Mouse (Mus musculus) gastrocnemius, postnatal 14 days (tissue): ENCODE results near the gene Car11. TPM values are rescaled to one million over a fixed set of nuclear protein-coding genes. Genes with fewer than 3 reads are reported as not detected.

ENCODE experiments used
- DNase-seq: peaks from one replicate; pipeline ENCODE4 v3.0.0; 2021; ENCODE audit warnings: mixed read lengths
- intact Hi-C: fragments of 180-260 bp; cut with DNase I; formaldehyde crosslinking; loops from one replicate; pipeline ENCODE4 v1.15.1; 2025; ENCODE audit warnings: low total_unique reads
- total RNA-seq, 2 experiments: library from RNA; stranded (reverse); gene quantifications; 2 replicates each; pipeline ENCODE4 v1.2.3; 2021

Gene Car11
- total RNA-seq, 2 experiments from 2014 or later = 4.5 to 4.6 TPM

- DNase-seq = no peak
- intact Hi-C loops = no loop called here
Observed at GRCm38 (mm10) chr7:45686841-45687240, 12.8 kb upstream of the Car11 start.

- no peak for DNase-seq
- intact Hi-C loops = no loop called here
Observed at GRCm38 (mm10) chr7:45689099-45689498, 10.5 kb upstream of the Car11 start.

GRCm38 (mm10) chr7:45689800-45690199, 9.8 kb upstream of the Car11 start:
- DNase-seq = no peak
- intact Hi-C loops = loop anchor here (5.0 kb wide), 1 partner anchor 32 kb away; no protein-coding TSS in a partner anchor

GRCm38 (mm10) chr7:45692364-45692763, 7.3 kb upstream of the Car11 start:
- DNase-seq = no peak
- intact Hi-C loops = loop anchor here (5.0 kb wide), 1 partner anchor 35 kb away; no protein-coding TSS in a partner anchor

GRCm38 (mm10) chr7:45693921-45694591, 5.6 kb upstream of the Car11 start, which contains the start of gene Sec1:
Gene Sec1 (minus strand): TSS chr7:45694402.
- intact Hi-C loops = loop anchor here (5.0 kb wide), 1 partner anchor 37 kb away; no protein-coding TSS in a partner anchor
- DNase-seq = peak; percentile 9

GRCm38 (mm10) chr7:45695098-45695497, 4.5 kb upstream of the Car11 start:
- DNase-seq = peak; percentile 2
- intact Hi-C loops = no loop called here

- intact Hi-C loops = no loop called here
- no peak for DNase-seq
Observed at GRCm38 (mm10) chr7:45697894-45698293, 1.7 kb upstream of the Car11 start.

GRCm38 (mm10) chr7:45700301-45701015, 815 bp downstream of the Car11 start:
- intact Hi-C loops = no loop called here
- peak; percentile 76 for DNase-seq

- no peak for DNase-seq
- intact Hi-C loops = no loop called here
Observed at GRCm38 (mm10) chr7:45701072-45701471, 1.4 kb downstream of the Car11 start.

GRCm38 (mm10) chr7:45701607-45702006, 2.0 kb downstream of the Car11 start:
- intact Hi-C loops = no loop called here
- no peak for DNase-seq

- intact Hi-C loops = no loop called here
- no peak for DNase-seq
Observed at GRCm38 (mm10) chr7:45702316-45702715, 2.7 kb downstream of the Car11 start.

- intact Hi-C loops = no loop called here
- DNase-seq = no peak
Observed at GRCm38 (mm10) chr7:45702809-45703520, 3.3 kb downstream of the Car11 start.

GRCm38 (mm10) chr7:45703521-45704033, 3.9 kb downstream of the Car11 start:
- no peak for DNase-seq
- intact Hi-C loops = no loop called here

- intact Hi-C loops = no loop called here
Observed at GRCm38 (mm10) chr7:45704046-45704559, 4.5 kb downstream of the Car11 start.

GRCm38 (mm10) chr7:45704730-45705442, 5.2 kb downstream of the Car11 start, which contains the start of gene Dbp:
Gene Dbp (plus strand): TSS chr7:45705088.
- intact Hi-C loops = no loop called here
- peak; percentile 99 for DNase-seq

More at GRCm38 (mm10) chr7:45704046-45704559, 4.5 kb downstream of the Car11 start:
- DNase-seq = no peak

GRCm38 (mm10) chr7:45705443-45705864, 5.8 kb downstream of the Car11 start:
- intact Hi-C loops = no loop called here
- DNase-seq = no peak

GRCm38 (mm10) chr7:45705873-45706281, 6.2 kb downstream of the Car11 start:
- intact Hi-C loops = no loop called here
- DNase-seq = peak; percentile 91

GRCm38 (mm10) chr7:45706721-45707241, 7.1 kb downstream of the Car11 start:
- DNase-seq = peak; percentile 94
- intact Hi-C loops = no loop called here
